Mouse (Mus musculus) limb, embryonic 12.5 days (tissue): ENCODE results near the gene Maff. TPM values are rescaled to one million over a fixed set of nuclear protein-coding genes. Genes with fewer than 3 reads are reported as not detected.

ENCODE experiments used
- ATAC-seq: fragments of 200-750 bp; cut with Nextera tagmentation; 2 replicates; pipeline ENCODE4 v1.8.0; 2017; ENCODE audit warnings: low read depth, moderate TSS enrichment; ENCODE audit not compliant: insufficient number of reproducible peaks, insufficient read depth, low FRiP score, low TSS enrichment
- H3K27ac ChIP-seq: fragments of 300-500 bp; sonication (generic); 2 replicates; pipeline ENCODE4 v1.5.1; 2016; ENCODE audit warnings: mild to moderate bottlenecking, moderate library complexity
- H3K27me3 ChIP-seq: fragments of 300-500 bp; sonication (generic); 2 replicates; pipeline ENCODE4 v1.6.1; 2016; ENCODE audit warnings: mild to moderate bottlenecking, moderate library complexity
- H3K36me3 ChIP-seq: fragments of 300-500 bp; sonication (generic); 2 replicates; pipeline ENCODE4 v1.6.1; 2016; ENCODE audit warnings: mild to moderate bottlenecking, moderate library complexity
- H3K4me1 ChIP-seq: fragments of 300-500 bp; sonication (generic); replicated peaks from 2 replicates; pipeline ENCODE4 v1.6.1; 2016
- H3K4me2 ChIP-seq: fragments of 300-500 bp; sonication (generic); 2 replicates; pipeline ENCODE4 v1.6.1; 2016; ENCODE audit warnings: mild to moderate bottlenecking, moderate library complexity
- H3K4me3 ChIP-seq: fragments of 300-500 bp; sonication (generic); replicated peaks from 2 replicates; pipeline ENCODE4 v1.5.1; 2016; ENCODE audit warnings: mild to moderate bottlenecking
- H3K9ac ChIP-seq: fragments of 300-500 bp; sonication (generic); replicated peaks from 2 replicates; pipeline ENCODE4 v1.6.1; 2016; ENCODE audit warnings: mild to moderate bottlenecking, moderate library complexity
- H3K9me3 ChIP-seq: fragments of 300-500 bp; sonication (generic); 2 replicates; pipeline ENCODE4 v1.6.1; 2016; ENCODE audit warnings: mild to moderate bottlenecking, moderate library complexity
- WGBS: fragments of 180-500 bp; shearing (Covaris S2); methylation state at CpG from one replicate; pipeline ENCODE4 v1.1.7; 2016; 5-methylcytosine and 5-hydroxymethylcytosine counted together
- polyA plus RNA-seq: library from polyadenylated mRNA; unstranded; fragments of >200 nt; fragmentation: Nextera tagmentation; extraction: Ambion mirVana; gene quantifications from 2 replicates; pipeline ENCODE4 v1.2.1, GENCODE M21; 2016

The Maff gene
- polyA plus RNA-seq, 1 experiment from 2014 or later = 2.0 TPM

DNA sequence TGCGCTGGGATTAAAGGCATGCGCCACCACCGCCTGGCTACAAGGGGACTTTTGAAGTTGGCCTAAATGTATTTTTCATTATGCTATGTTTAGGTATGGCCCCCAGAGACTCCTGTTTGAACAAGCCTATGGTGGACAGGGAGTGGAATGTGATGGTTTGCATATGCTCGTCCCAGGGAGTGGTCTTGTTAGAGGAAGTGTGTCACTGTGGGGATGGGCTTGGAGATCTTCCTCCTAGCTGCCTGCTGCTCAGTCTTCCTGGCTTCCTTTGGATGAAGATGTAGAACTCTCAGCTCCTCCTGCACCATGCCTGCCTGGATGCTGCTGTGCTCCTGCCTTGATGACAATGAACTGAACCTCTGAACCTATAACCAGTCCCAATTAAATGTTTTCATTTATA lies 15.9 kb upstream of the Maff start:
- Histone ChIP-seq H3K4me2 (no peak overlapping the region), H3K4me1 (peaks cover 25% of the 10 kb centered on the region), H3K4me3 (no peak overlapping the region), H3K27me3 (no peaks in the 10 kb centered on the region), H3K36me3 (no peaks in the 10 kb centered on the region), H3K27ac (no peak overlapping the region), H3K9me3 (no peaks in the 10 kb centered on the region), H3K9ac (no peak overlapping the region)
- no peak for ATAC-seq
- WGBS = 71% methylated on average over 4 of the region's 4 CpGs

DNA sequence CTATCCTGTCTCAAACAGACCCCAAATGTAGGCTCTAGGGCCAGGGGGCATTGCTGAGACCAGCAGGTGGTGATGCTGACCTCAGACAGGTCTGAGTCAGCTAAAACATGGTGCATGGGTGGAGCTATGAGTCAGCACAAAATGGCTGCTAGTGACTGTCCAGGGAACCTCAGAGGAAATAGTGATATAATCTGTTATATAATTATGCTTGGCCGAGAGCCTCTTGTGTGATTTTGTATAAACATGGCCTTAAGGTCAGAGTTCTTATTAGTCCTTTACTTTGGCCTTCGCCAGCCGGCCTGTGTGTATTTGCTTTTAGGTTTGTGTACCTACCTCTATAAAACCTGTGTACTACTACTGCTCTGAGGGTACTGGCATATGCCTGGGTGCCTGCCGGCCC lies 13.0 kb upstream of the Maff start:
- Histone ChIP-seq H3K27me3 (no peaks in the 10 kb centered on the region), H3K36me3 (no peaks in the 10 kb centered on the region), H3K4me1 (peaks cover 8% of the 10 kb centered on the region; the same call in 1 of the 2 replicates), H3K27ac (no peak overlapping the region), H3K4me3 (no peak overlapping the region), H3K9ac (no peak overlapping the region), H3K4me2 (no peak overlapping the region), H3K9me3 (no peaks in the 10 kb centered on the region)
- WGBS = 76% methylated on average over 4 of the region's 4 CpGs
- no peak for ATAC-seq

DNA sequence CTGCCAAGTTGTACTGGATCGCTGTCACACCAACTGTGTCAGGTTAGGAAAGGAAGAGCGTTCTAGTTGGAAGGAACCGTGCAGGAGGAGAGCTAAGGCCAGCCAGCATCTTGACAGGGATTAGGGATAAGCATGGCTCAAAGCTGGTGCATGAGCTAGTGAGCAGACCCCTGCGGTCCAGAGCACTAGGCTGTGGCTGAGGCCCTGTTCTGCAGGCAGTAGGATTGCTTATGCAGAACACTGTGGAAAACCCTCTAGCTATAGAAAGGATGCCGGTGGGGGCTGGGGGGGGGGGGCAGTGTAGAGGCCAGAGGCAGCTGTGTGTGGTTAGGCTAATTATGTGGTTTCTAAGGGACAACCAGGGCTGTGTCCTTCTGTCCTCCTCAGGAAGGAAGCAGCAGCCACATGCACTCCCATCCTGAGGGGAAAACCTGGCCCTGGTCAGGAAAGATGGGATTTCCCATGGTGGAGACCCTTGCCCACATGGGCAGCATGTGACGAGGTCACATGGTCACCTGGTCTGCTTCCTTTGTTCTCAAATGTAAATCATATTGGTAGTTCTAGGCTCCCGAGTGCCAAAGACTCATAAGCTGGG lies 11.3 kb upstream of the Maff start:
- peaks cover 8% of the 10 kb centered on the region; the same call in 1 of the 2 replicates for H3K4me1 ChIP-seq
- no peak for ATAC-seq
- H3K27ac ChIP-seq = no peak overlapping the region

DNA sequence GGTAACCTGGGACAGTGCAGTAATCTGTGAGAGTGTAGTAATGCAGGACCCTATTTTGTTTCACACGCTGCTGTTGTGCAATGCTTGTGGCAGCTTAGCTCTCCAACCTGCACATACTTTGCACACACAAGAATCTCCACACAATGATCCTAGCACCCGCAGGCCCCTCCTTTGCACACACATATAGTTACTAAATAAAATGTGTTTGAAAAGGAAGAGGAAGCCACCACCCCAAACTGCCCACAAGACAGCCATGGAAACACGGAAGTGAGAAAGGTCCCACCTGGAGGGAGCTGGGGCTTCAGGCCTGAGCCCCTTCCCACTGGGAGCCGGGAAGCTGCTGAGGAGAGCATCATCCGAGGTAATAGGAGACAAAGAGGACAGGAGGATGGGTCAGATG lies 7.4 kb upstream of the Maff start:
- WGBS = 74% methylated on average over 5 of the region's 5 CpGs
- Histone ChIP-seq H3K9ac (no peak overlapping the region), H3K4me1 (peaks cover 8% of the 10 kb centered on the region; the same call in 1 of the 2 replicates), H3K9me3 (no peaks in the 10 kb centered on the region), H3K4me3 (no peak overlapping the region), H3K27ac (no peak overlapping the region), H3K36me3 (no peaks in the 10 kb centered on the region), H3K4me2 (no peak overlapping the region), H3K27me3 (peaks cover 2% of the 10 kb centered on the region; the same call in 1 of the 2 replicates)
- no peak for ATAC-seq

More for the DNA sequence above, 11.3 kb upstream of the Maff start:
- H3K36me3 ChIP-seq = no peaks in the 10 kb centered on the region
- H3K9ac ChIP-seq = no peak overlapping the region
- no peaks in the 10 kb centered on the region for H3K9me3 ChIP-seq
- H3K4me3 ChIP-seq = no peak overlapping the region
- H3K4me2 ChIP-seq = no peak overlapping the region
- 52% methylated on average over 7 of the region's 7 CpGs for WGBS
- H3K27me3 ChIP-seq = no peaks in the 10 kb centered on the region; the same call in 1 of the 2 replicates

DNA sequence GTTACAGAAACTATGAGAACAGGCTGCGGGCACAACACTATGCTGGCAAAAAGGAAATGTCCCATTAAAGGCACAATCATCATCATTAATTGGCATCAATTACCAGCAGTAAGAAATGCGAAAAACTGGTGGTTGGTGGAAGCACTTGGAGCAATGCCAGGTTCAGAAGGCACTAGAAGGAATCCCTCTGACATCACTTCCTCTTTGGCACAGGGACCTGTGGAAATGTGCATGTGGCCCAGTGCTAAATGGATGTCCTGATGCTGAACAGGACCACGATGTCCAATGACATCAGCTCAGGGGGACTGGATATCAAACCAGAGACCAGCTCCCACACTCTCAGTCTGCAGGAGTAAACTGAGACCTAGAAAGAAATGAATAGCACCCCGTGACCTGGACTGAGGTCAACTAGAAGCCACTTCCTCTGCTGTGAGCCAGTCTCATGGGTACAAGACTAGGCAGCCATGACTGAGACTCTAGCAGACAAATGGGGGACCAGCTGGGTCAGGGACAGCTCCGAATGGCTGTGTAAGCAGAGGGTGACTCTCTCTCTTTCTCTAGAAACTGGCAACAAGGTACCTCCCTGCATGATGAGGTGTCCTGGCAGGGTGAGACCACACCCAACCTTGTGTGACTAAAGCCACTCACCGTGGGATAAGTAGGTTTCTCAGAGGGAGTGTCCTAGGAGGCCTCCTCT lies 3.6 kb upstream of the Maff start:
- no peak for ATAC-seq
- H3K9ac ChIP-seq = no peak overlapping the region
- H3K4me1 ChIP-seq = peaks cover 3% of the 10 kb centered on the region; the same call in 1 of the 2 replicates
- no peak overlapping the region for H3K27ac ChIP-seq
- no peak overlapping the region for H3K4me2 ChIP-seq
- no peaks in the 10 kb centered on the region for H3K9me3 ChIP-seq
- peaks cover 6% of the 10 kb centered on the region; the same call in 1 of the 2 replicates for H3K27me3 ChIP-seq
- WGBS = 76% methylated on average over 6 of the region's 6 CpGs
- no peak overlapping the region for H3K4me3 ChIP-seq
- H3K36me3 ChIP-seq = no peaks in the 10 kb centered on the region

DNA sequence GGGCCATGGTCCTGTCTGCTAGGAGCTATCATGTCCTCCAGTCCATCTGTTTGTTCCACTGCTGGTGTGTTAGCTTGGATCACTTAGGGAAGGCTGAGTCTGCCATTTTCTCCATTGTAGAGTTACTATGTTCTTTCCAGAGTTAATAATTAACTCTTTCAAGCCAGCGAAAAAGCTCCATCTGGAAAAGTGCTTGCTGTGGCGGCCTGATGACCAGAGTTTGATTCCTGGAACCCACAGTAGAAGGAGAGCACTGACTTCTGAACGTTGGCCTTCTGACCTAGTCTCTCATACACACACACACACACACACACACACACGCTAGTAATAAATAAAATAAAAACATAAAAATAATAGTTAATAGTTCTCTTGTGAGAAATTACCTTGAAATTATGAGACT lies 1.8 kb upstream of the Maff start:
- 76% methylated on average over 4 of the region's 4 CpGs for WGBS
- no peak overlapping the region for H3K4me3 ChIP-seq
- peaks cover 10% of the 10 kb centered on the region; the same call in 1 of the 2 replicates for H3K27me3 ChIP-seq
- H3K4me1 ChIP-seq = peaks cover 13% of the 10 kb centered on the region
- H3K9ac ChIP-seq = no peak overlapping the region
- ATAC-seq = no peak
- no peaks in the 10 kb centered on the region for H3K36me3 ChIP-seq
- H3K27ac ChIP-seq = no peak overlapping the region
- H3K9me3 ChIP-seq = no peaks in the 10 kb centered on the region
- H3K4me2 ChIP-seq = no peak overlapping the region

DNA sequence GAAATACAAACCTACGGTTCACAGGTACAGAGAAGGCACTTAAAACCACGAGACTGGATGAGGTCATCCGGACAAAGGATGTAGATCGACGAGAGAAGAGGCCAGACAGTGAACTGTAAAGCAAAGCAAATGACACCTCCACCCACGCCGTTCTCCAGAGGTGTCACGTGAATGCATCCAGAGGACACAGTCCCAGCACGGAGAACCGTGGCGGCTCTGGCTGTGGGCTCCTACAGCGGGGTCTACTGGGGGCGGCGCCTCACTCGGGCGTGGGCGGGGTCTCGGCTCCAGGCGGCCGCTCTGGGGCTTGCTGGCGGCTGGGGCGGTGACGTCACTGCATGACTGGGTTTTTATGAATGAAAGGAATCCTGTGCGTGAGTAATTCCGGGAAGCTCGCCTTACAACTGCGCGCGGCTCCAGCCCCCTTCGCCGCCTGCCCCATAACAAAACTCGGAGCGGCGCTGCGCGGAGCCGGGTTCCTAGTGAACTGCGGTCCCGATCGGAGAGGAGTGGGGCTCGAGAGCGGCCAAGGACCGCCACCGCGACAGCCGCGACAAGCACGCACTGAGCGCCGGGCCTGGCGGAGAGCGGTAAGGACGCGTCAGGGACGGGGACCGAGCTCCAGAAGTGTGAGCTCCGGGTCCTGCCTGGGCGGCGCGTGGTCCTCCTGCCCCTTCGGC lies 884 bp downstream of the Maff start:
- peak overlapping the region; percentile 57 for H3K4me3 ChIP-seq
- H3K9me3 ChIP-seq = no peaks in the 10 kb centered on the region
- H3K27ac ChIP-seq = peak overlapping the region; percentile 90
- H3K9ac ChIP-seq = peak overlapping the region; percentile 68
- peak overlapping the region; percentile 92 for H3K4me2 ChIP-seq
- H3K36me3 ChIP-seq = no peaks in the 10 kb centered on the region
- WGBS = 1% methylated on average over 61 of the region's 61 CpGs
- H3K4me1 ChIP-seq = peaks cover 21% of the 10 kb centered on the region
- peaks cover 8% of the 10 kb centered on the region for H3K27me3 ChIP-seq
- ATAC-seq = peak; percentile 87

DNA sequence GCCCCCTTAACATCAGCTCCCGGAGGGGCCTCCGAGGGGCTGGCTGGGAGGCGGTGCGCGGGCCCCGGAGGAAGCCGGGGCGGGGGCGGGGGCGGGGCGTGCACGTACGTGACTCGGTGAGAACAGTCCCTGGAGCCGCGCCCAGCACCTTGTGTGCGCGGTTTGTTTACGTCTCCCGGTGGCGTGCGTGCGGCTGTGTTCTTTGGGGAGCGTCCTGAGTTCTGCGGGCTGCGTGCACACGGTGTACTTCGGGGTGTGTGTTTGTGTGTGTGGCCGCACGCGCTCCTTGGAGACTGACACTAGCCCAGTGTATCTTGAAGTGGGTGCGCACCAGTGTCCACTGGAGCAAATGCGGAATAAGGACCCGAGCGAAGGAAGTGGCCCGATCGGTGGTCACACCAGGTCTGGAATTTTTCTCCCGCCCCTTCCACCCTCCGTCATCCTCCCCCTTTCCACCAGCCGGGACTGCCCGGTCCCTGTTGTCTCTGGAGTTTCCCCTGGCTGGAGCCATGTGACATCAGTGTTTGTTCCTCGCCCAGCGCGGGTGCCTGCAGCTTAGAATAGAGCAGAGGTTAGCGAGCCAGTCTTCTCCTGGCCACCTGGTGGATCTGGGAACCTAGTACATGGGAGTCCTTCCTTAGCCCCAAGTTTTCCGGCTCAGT lies 1.6 kb downstream of the Maff start:
- Histone ChIP-seq H3K27me3 (peaks cover 8% of the 10 kb centered on the region), H3K9ac (peak overlapping the region; percentile 68), H3K4me1 (peaks cover 21% of the 10 kb centered on the region), H3K9me3 (no peaks in the 10 kb centered on the region), H3K4me2 (peak overlapping the region; percentile 92), H3K27ac (peak overlapping the region; percentile 90), H3K4me3 (peak overlapping the region; percentile 57), H3K36me3 (no peaks in the 10 kb centered on the region)
- peak; percentile 50 for ATAC-seq
- WGBS = 2% methylated on average over 46 of the region's 46 CpGs

DNA sequence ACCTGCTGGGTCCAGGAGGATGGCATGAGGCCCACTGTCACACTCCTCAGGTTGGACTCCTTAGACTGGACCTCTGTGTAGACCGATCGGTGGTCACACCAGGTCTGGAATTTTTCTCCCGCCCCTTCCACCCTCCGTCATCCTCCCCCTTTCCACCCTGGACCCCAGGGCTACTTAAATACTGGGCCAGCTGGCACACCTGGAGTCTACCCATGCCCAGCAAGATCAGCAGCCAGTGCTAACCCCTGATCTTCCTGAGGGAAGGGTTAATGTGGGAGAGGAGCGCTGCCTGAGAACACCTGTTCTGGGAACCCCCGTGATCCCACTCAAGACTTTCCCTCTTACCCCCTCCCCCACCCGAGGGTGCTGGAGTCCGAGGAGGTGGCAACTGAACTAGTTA lies 2.2 kb downstream of the Maff start:
- H3K4me1 ChIP-seq = peaks cover 21% of the 10 kb centered on the region

DNA sequence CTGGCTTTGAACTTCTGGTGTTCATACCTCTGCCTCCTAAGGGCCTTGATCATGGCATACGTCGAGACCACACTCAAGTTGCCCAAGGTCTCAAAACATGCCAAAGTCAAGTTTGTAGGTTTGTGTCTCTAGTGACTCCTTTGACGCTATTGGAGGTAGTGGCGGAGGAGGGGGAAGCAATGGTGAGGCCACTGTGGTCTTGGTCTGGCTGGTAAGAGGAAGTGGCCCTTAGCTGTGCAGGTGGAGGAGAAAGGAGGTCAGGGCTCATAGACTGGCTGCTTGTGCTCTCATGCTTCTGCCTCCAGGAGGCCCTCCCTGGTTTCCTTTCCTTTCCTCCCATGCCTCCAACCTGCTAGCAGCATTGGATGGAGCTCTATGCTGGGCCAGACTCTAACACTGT lies 4.4 kb downstream of the Maff start:
- Histone ChIP-seq H3K27me3 (peaks cover 12% of the 10 kb centered on the region), H3K4me3 (no peak overlapping the region), H3K4me2 (no peak overlapping the region), H3K9ac (no peak overlapping the region), H3K27ac (no peak overlapping the region), H3K36me3 (no peaks in the 10 kb centered on the region), H3K4me1 (peaks cover 21% of the 10 kb centered on the region), H3K9me3 (no peaks in the 10 kb centered on the region)
- 90% methylated on average over 4 of the region's 4 CpGs for WGBS
- no peak for ATAC-seq

More for the DNA sequence above, 2.2 kb downstream of the Maff start:
- Histone ChIP-seq H3K27me3 (peaks cover 8% of the 10 kb centered on the region), H3K27ac (no peak overlapping the region), H3K4me2 (peak overlapping the region; percentile 92), H3K9ac (no peak overlapping the region), H3K4me3 (peak overlapping the region; percentile 57; the same call in 1 of the 2 replicates), H3K36me3 (no peaks in the 10 kb centered on the region), H3K9me3 (no peaks in the 10 kb centered on the region)
- no peak for ATAC-seq
- WGBS = 61% methylated on average over 8 of the region's 8 CpGs

DNA sequence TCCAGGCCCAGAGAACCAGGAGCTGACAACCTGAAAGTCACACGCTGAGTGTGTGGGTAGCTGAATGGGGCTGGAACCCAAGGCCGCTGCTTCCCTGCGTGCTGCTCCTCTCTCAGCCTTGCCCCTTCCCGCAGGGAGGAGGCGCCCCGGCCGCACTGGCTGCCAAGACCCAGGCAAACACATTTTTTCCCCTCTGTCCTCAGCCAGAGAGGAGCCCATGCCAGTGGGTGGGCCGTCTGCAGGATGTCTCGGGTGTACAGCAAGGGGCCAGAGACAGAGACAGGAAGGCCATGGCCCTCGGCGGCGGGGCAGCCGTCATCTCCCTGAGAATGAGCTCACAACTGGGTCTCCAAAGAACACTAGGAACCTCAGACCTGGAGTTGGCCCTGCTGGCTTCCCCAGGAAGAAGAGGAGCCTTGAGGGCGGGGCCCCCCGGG lies 4.9 kb downstream of the Maff start:
- 29% methylated on average over 15 of the region's 15 CpGs for WGBS
- ATAC-seq = no peak
- Histone ChIP-seq H3K4me1 (peaks cover 24% of the 10 kb centered on the region), H3K4me2 (no peak overlapping the region), H3K27me3 (peaks cover 15% of the 10 kb centered on the region), H3K9ac (no peak overlapping the region; the same call in 1 of the 2 replicates), H3K4me3 (no peak overlapping the region), H3K9me3 (no peaks in the 10 kb centered on the region), H3K27ac (no peak overlapping the region), H3K36me3 (no peaks in the 10 kb centered on the region)
